Mouse (Mus musculus) T-cell, adult 2 months (primary cell): Measurements from ENCODE around the gene Phldb1.
A peak's percentile ranks its signal among the peaks of the same experiment; 100 is the strongest.

Experiments
- DNase-seq: peaks from one replicate; pipeline ENCODE4 v3.0.0; 2022; ENCODE audit warnings: low spot score

The Phldb1 gene

DNA sequence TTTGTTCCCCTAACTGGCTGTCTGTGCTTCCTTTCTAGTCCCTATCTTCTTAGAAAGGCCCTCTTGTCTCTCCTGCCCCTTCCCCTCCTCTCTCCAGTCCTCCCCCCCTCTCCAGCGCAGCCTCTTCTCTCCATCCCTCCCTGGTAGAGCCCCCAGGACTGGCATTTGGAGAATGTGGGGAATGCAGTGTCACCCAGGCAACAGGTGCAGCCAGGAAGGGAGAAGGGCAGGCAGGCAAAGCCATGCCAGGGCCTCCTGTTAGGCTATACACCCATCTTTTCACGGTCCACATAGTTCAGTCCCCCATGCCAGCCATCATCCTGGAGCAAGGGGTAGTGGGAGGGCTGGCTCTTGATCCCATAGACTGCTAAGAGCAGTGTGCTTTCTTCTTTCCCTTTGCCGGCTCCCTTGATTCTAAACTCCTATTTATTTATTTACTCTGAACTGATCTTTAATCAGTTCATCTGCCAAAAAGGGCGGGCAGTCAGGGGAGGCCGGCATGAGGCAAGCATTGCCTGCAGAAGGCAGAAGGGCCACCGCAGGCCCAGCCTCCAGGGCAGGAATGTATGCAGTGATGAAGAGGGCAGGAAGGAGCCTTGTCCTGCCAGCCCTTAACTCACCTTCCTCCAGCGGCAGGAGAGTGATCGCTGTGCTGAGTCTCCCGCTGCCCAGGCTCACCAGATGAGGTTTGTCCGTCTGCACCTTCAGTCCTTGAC, 8.4 kb downstream of the Phldb1 start:
- DNase-seq: no peak

DNA sequence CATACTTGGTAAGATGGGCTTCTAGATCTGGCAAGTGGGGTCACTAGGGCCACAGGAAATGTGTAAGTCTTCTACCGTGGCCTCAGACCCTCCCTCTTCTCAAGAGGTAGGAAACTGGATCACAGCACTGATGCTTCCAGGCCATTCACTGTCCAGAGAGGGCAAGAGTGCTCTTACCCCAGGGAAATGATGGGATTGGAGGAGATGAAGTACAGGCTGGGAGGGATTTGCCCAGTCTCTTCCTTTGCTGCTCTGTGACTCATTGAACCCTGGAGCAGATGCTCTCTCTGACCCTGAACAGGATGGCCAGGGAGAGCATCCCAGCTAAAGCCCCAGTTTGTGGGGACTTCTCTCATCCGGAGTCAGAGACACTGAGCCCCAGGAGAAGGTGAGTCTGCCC, 10.3 kb downstream of the Phldb1 start:
- no peak for DNase-seq

DNA sequence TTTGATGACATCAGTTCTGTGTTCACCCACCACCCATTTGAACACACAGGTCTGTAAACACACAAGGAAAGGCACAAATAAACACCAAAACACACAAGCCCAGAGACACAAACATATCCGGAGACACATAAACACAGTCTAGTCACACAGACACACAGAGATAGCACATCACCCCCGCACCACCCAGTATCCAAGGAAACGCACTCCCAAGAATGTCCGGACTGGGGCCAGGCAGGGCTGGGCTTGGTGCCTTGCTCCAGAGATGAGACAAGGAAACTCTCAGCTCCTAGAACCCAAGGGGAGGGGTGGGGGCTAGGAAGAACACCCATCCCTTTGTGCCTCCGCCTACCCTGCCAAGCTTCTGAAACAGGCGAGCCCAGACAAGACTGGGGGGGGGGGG, 10.8 kb downstream of the Phldb1 start:
- DNase-seq: no peak

DNA sequence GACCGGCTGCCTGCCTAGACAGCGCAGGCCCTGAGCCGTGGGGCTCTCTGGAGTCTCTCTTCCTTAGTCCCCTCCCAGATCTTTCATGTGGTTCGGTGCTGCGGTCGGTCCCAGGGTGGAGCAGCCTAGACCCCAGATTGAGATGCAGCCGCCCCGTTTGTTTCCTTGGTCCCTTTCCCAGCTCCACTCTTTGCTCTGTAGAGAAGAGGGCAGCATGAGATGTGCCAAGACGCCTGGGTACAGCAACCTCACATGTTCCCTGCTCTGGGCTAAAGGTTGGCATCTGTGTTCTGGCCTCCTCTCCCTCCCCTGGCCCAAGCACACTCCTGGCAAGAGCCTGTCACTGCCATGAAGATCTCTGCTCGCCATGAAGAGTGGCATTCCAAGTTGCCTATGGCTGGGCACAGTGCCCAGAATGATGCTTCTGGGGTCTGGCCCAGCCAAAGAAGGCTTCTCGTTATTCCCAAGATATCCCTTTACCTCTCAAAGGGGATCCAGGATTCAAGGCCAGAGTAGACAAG, 11.4 kb downstream of the Phldb1 start:
- peak; percentile 32 for DNase-seq

- no peak for DNase-seq
Observed at GRCm38 (mm10) chr9:44723008-44723407, 12.0 kb downstream of the Phldb1 start.

GRCm38 (mm10) chr9:44722575-44722974, 12.4 kb downstream of the Phldb1 start:
- DNase-seq: no peak

- DNase-seq: no peak
Observed at GRCm38 (mm10) chr9:44721877-44722186, 13.2 kb downstream of the Phldb1 start.

GRCm38 (mm10) chr9:44721154-44721876, 13.7 kb downstream of the Phldb1 start:
- peak; percentile 62 for DNase-seq

GRCm38 (mm10) chr9:44720358-44721153, 14.4 kb downstream of the Phldb1 start:
- DNase-seq: peak; percentile 23

- DNase-seq: no peak
Observed at GRCm38 (mm10) chr9:44719632-44720357, 15.2 kb downstream of the Phldb1 start.

GRCm38 (mm10) chr9:44718937-44719631, 15.9 kb downstream of the Phldb1 start:
- DNase-seq: no peak

DNA sequence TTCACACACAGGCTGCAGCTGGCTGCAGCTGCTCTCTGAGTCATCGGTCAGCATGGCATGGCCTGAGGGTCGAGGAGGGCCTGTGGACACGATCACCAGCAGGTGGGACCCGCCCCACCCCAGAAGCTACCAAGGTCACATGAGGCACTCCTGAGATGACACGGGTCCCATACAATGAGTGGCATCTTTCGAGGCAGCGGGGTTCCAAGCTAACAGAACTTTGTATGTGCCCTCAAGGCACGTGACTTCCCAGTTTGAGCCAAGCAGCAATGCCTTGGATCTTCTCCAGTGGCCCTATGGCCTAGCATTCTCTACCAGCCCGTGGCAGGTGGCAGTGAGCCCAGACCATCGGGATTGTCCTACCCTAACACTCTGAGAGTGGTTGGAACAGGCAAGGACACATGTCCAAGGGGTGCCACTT, 17.2 kb downstream of the Phldb1 start:
- DNase-seq: no peak

- no peak for DNase-seq
Observed at GRCm38 (mm10) chr9:44716997-44717821, 17.8 kb downstream of the Phldb1 start.

GRCm38 (mm10) chr9:44715705-44716362, 19.2 kb downstream of the Phldb1 start:
- no peak for DNase-seq

DNA sequence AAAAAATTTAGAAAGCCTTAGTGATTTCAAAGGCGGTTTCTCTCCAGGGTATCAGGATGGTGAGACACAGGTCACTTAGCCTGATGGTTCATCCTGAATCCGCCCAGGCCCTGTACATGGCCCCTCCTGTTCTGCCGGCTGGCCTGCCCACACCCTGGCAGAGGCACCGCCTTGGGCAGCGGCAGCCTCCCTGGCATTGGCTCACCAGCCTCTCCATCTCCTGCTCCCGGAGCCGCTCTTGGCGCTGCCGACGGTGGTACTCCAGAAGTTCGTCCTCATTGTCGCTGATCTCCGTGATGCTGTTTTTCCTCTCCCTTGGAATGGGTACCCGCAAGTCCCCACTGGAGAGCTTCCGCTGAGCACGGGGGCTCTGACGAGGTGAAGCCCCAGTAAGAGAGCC, 19.9 kb downstream of the Phldb1 start:
- no peak for DNase-seq

DNA sequence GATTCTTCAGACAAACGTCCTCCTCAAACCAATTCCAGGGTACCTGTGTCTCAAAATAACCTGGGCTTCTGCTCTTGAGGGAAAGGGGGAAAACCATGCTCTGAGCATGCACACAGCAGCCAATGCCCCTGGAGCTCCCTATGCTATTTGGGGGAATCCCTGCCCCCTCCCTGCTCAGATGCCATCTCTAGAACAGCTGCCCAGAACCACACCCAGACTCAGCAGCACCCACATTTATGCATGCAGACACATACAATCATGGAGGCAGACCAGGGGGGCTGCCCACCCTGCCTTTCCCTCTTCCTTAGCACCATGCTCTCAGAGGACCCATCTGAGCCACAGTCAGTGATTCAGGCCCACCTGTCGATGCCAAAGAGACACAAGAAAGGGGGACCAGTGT, 21.4 kb downstream of the Phldb1 start:
- DNase-seq: no peak

GRCm38 (mm10) chr9:44713080-44713479, 21.9 kb downstream of the Phldb1 start:
- DNase-seq: no peak

DNA sequence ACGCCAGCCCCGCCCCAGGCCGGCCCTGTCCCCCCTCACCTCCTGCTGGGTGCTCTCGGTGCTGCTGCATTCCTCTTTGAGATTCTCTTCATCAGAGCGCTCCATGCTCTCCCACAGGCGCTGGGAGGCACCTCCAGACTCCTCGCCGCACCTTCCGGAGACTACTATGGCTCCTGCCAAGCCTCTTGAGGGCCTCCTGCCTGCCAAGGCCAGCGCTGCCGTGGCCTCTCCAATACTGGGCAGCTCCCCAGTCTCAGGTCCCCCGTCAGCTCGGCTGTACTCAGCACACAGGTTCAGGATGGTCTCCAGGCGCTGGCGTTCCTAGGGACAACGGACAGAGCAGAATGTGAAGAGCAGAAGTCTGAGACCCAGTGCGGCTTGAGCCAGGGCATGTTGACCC, 23.4 kb downstream of the Phldb1 start:
- DNase-seq: no peak

DNA sequence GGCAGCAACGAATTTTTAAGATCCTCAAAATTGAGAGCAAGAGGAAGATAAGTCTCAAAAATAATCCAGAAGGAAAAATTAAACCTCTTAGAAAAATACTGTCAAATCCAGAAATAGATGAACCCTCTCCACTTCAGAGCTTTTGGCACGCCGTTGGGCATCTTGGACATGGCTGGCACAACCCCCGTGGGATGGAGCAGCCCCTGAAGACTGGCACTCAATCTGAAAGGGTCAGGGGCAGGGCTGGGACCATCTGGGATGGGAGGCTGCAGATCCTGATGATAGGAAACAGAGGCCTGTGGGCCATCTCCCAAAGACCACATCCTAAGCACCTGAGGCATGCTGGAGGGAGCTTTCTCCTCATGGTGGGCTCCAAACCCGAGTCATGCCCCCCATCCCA, 24.8 kb downstream of the Phldb1 start:
- DNase-seq: no peak

GRCm38 (mm10) chr9:44709600-44709999, 25.4 kb downstream of the Phldb1 start:
- peak; percentile 44 for DNase-seq
